Mouse (Mus musculus) E14TG2a.4 (cell line): Measurements from ENCODE around the gene Iqcf5.

ENCODE experiments used
- CTCF ChIP-seq: conservative IDR thresholded peaks from 2 replicates; pipeline ENCODE4 v1.5.1; 2014; ENCODE audit warnings: low read length
- NANOG ChIP-seq: IDR thresholded peaks from 2 replicates; pipeline ENCODE4 v1.6.1; 2014; ENCODE audit warnings: borderline replicate concordance, low read length, mixed read lengths
- POU5F1 ChIP-seq: IDR thresholded peaks from 2 replicates; pipeline ENCODE4 v1.6.1; 2014; ENCODE audit warnings: low read length, borderline replicate concordance

- no peak for TF ChIP-seq CTCF
- no peak for TF ChIP-seq POU5F1
- TF ChIP-seq NANOG: no peak
These were observed 30.8 kb upstream of the Iqcf5 start for GRCm38 (mm10) chr9:106483606-106484005.
